Mouse (Mus musculus) kidney, postnatal 14 days (tissue): ENCODE results near the gene Kdm2a.
"Not testable (repeated sequence)": the region's sequence is repeated elsewhere in the genome, so short reads cannot be mapped to it uniquely, and the experiment has no call there.

ENCODE experiments used
- DNase-seq: peaks from one replicate; pipeline ENCODE4 v3.0.0; 2022; ENCODE audit warnings: mixed read lengths

The Kdm2a gene

GRCm38 (mm10) chr19:4414631-4415030 lies 16.5 kb upstream of the Kdm2a start:
- no peak for DNase-seq

GRCm38 (mm10) chr19:4409062-4409461 lies 11.0 kb upstream of the Kdm2a start:
- no peak for DNase-seq

GRCm38 (mm10) chr19:4404840-4405239 lies 6.8 kb upstream of the Kdm2a start:
- no peak for DNase-seq

- no peak for DNase-seq
Observed at GRCm38 (mm10) chr19:4398959-4399358, 874 bp upstream of the Kdm2a start.

- no peak for DNase-seq
Observed at GRCm38 (mm10) chr19:4398630-4398948, 504 bp upstream of the Kdm2a start.

GRCm38 (mm10) chr19:4396998-4397797 lies 887 bp downstream of the Kdm2a start:
- peak; percentile 98 for DNase-seq

GRCm38 (mm10) chr19:4396081-4396997 lies 1.7 kb downstream of the Kdm2a start:
- DNase-seq: peak; percentile 41

GRCm38 (mm10) chr19:4387276-4387675 lies 10.8 kb downstream of the Kdm2a start:
- no peak for DNase-seq

- no peak for DNase-seq
Observed at GRCm38 (mm10) chr19:4385026-4385425, 13.1 kb downstream of the Kdm2a start.

GRCm38 (mm10) chr19:4384322-4384721 lies 13.8 kb downstream of the Kdm2a start:
- no peak for DNase-seq

- peak; percentile 14 for DNase-seq
Observed at GRCm38 (mm10) chr19:4383306-4383705, 14.8 kb downstream of the Kdm2a start.

- not testable (repeated sequence) for DNase-seq
Observed at GRCm38 (mm10) chr19:4382303-4382702, 15.8 kb downstream of the Kdm2a start.

- DNase-seq: no peak
Observed at GRCm38 (mm10) chr19:4370656-4371055, 27.4 kb downstream of the Kdm2a start.

- DNase-seq: no peak
Observed at GRCm38 (mm10) chr19:4370254-4370653, 27.8 kb downstream of the Kdm2a start.

- no peak for DNase-seq
Observed at GRCm38 (mm10) chr19:4349455-4349854, 48.6 kb downstream of the Kdm2a start.

- no peak for DNase-seq
Observed at GRCm38 (mm10) chr19:4346479-4346878, 51.6 kb downstream of the Kdm2a start.

- DNase-seq: peak; percentile 80
Observed at GRCm38 (mm10) chr19:4338162-4338561, 59.9 kb downstream of the Kdm2a start.

GRCm38 (mm10) chr19:4333791-4334190 lies 64.3 kb downstream of the Kdm2a start:
- peak; percentile 97 for DNase-seq

GRCm38 (mm10) chr19:4333100-4333775 lies 64.8 kb downstream of the Kdm2a start:
- DNase-seq: peak; percentile 16

- DNase-seq: peak; percentile 75
Observed at GRCm38 (mm10) chr19:4332653-4333052, 65.4 kb downstream of the Kdm2a start.

GRCm38 (mm10) chr19:4331273-4331672 lies 66.8 kb downstream of the Kdm2a start:
- no peak for DNase-seq

- DNase-seq: no peak
Observed at GRCm38 (mm10) chr19:4330603-4331002, 67.5 kb downstream of the Kdm2a start.

- no peak for DNase-seq
Observed at GRCm38 (mm10) chr19:4328737-4329304, 69.3 kb downstream of the Kdm2a start.
